Mouse (Mus musculus) spleen, postnatal 10 days (tissue): ENCODE results near the gene Tnfaip8l3.

ENCODE experiments used
- DNase-seq, 2 experiments: peaks; one replicate each; pipeline ENCODE4 v3.0.0; 2021 to 2022; ENCODE audit warnings: low spot score in 2 of 2

Tnfaip8l3 gene

GRCm38 (mm10) chr9:53990921-53991320 lies 77.3 kb downstream of the Tnfaip8l3 start:
- peak in 1 of 2 experiments; percentile 18 for DNase-seq

DNA sequence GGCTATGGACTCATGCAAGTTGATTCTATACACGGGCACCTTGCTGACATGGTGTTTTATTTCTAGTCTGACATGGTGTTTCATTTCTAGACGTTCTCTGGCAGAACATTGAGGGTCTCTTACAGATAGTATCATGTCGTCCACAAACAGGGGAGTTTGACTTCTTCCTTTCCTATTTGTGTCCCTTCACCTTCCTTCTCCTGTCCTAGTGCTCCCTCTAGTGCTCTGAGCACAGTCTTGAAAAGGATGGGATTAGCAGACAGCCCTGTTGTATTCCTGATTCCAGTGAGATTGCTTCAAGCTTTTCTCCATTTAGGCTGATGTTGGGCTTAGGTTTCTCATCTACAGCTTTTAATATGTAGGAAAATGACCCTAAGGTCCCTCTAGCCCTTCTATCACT lies 81.2 kb downstream of the Tnfaip8l3 start:
- no peak for DNase-seq

DNA sequence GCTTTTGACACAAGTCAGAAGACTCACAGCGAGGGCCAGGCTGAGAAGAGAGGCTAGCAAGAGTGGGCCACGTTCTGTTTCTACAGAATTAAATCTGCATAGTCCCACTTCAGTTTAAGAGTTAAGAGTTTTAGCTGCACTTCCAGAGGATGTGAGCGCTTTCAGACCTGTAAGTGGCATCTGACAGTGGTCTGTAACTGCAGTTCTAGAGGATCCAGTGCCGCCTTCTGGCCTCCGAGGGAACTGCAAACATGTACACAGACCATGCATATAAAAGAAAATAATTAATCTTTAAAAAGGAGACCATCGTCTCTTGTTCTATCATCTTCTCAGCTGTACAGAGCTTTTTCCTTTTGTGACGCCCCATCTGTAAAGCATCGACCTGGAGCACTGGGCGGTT lies 83.3 kb downstream of the Tnfaip8l3 start:
- peak in 1 of 2 experiments; percentile 43 for DNase-seq

- no peak for DNase-seq
Observed at GRCm38 (mm10) chr9:53975122-53975518, 93.1 kb downstream of the Tnfaip8l3 start, which contains the start of gene Elmod1. Gene Elmod1 (minus strand): TSS chr9:53975301.

DNA sequence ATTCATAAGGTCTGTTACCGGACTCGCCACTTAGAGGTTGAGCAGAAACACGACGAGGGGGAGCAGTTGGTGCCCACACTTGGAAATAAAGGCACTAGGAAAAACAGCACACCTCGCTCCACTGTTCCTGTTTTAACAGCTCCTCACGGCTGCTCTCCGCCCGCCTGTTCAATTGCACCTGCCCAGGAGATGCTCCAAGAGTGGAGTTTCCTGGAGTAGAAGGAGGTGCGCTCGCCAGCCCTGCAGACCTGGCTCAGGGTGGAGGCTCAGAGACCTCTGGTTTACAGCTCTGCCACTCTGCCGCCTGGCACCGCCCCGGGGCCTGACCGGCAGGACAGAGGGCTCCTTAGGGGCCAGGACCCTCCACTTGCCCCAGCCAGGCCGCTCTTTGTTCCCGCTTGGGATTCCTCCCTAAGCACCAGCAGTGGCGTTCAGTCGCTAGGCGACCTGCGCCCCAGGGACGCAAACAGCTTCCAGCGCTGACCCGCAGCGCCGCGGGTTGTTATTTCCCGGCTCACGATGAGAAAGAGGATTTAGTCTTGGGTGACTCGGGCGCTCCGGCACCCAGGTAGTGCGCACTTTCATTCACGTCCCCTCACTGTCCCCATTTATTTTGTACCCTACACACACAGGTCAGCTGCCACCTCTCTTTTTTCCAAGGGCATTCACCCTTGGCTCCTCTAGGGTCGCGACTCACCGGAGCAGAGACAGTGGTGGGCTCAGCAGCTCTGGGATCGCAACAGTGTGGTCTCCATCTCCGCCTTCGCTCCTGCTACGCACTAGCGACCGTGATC lies 93.7 kb downstream of the Tnfaip8l3 start:
- DNase-seq: no peak

DNA sequence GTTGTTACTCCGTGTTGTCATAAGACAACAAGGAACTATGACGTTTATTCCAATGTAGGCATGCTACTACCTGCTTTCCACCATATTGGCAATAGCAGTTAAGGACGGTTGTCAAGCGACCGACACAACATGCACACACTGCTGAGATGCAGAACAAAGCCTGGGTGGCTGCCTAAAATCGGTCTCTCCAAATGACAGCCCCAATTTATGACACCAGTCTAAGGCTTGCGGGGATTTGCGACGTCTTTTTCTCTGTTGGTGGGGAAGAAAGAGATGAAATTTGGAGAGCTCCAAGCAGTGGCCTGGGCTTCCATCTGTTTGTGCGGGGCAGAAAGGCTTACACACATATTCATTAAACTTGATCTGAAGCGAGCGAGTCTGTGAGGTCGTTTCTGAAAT lies 94.3 kb downstream of the Tnfaip8l3 start:
- no peak for DNase-seq
